Mouse (Mus musculus) B cell, adult 2 months (primary cell): ENCODE data around the gene Nhlrc2.

Experiments
- DNase-seq, 2 experiments: peaks; one replicate each; pipeline ENCODE4 v3.0.0; 2022

Nhlrc2 gene

GRCm38 (mm10) chr19:56627881-56628472 is 79.9 kb downstream of the Nhlrc2 start:
- DNase-seq, result no peak

- no peak for DNase-seq
Measured at GRCm38 (mm10) chr19:56629647-56630046, 81.6 kb downstream of the Nhlrc2 start.

GRCm38 (mm10) chr19:56631017-56631416 is 83.0 kb downstream of the Nhlrc2 start:
- DNase-seq, result no peak

- no peak for DNase-seq
Measured at GRCm38 (mm10) chr19:56631451-56631901, 83.4 kb downstream of the Nhlrc2 start.

GRCm38 (mm10) chr19:56637035-56637683 is 89.1 kb downstream of the Nhlrc2 start:
- DNase-seq, result no peak

- no peak for DNase-seq
Measured at GRCm38 (mm10) chr19:56637684-56638049, 89.6 kb downstream of the Nhlrc2 start.

- DNase-seq, result no peak
Measured at GRCm38 (mm10) chr19:56647451-56648120, 99.5 kb downstream of the Nhlrc2 start.

- no peak for DNase-seq
Measured at GRCm38 (mm10) chr19:56651262-56651661, 103.2 kb downstream of the Nhlrc2 start.

GRCm38 (mm10) chr19:56652034-56652962 is 104.2 kb downstream of the Nhlrc2 start:
- DNase-seq, result no peak
